Mouse (Mus musculus) CH12.LX (cell line): ENCODE measurements at regions not wholly inside any gene's neighbourhood (a gene's known extent, or its start where the extent isn't known, plus 50 kb on each side); places are given as distances from the start of the nearest gene placed in this dataset.

Experiments used
- DNase-seq: peaks from one replicate; pipeline ENCODE4 v3.0.0-alpha.2; 2013; ENCODE audit errors: extremely low read depth
- H3K27ac ChIP-seq: 2 replicates; pipeline ENCODE4 v1.5.1; 2012; ENCODE audit warnings: low read depth, mild to moderate bottlenecking, control low read depth, moderate library complexity; ENCODE audit not compliant: insufficient read depth
- H3K27me3 ChIP-seq: replicated peaks from 2 replicates; pipeline ENCODE3; 2012; ENCODE audit warnings: inconsistent platforms
- H3K36me3 ChIP-seq, 2 experiments: replicated peaks in 1 of 2; 2 replicates each; pipeline versions ENCODE3 to v1.6.1; 2012; ENCODE audit warnings: inconsistent platforms in 1 of 2, low read length in 1 of 2, mild to moderate bottlenecking in 1 of 2, mixed read lengths in 1 of 2, moderate library complexity in 1 of 2; ENCODE audit not compliant: control insufficient read depth in 1 of 2, insufficient read depth in 1 of 2
- H3K4me1 ChIP-seq, 2 experiments: 2 replicates each; pipeline ENCODE4 v1.6.1; 2012; ENCODE audit warnings: inconsistent platforms in 1 of 2, moderate library complexity in 1 of 2; ENCODE audit not compliant: insufficient read depth in 2 of 2, control insufficient read depth in 1 of 2
- H3K4me2 ChIP-seq: 2 replicates; pipeline ENCODE4 v1.6.1; 2012; ENCODE audit warnings: low read depth, mild to moderate bottlenecking, control low read depth; ENCODE audit not compliant: poor library complexity, insufficient read depth, severe bottlenecking
- H3K4me3 ChIP-seq, 3 experiments: fragments of 150-350 bp in 1 of 3; sonication (generic) in 1 of 3; replicated peaks in 1 of 3; 2 replicates each; pipeline versions ENCODE3 to v1.5.1; 2011 to 2012; ENCODE audit warnings: low read depth in 2 of 3, low read length in 2 of 3, mild to moderate bottlenecking in 2 of 3, moderate library complexity in 2 of 3, control low read depth in 1 of 3, improper control_type of control experiment in 1 of 3, inconsistent platforms in 1 of 3, mixed read lengths in 1 of 3; ENCODE audit not compliant: poor library complexity in 1 of 3
- H3K79me2 ChIP-seq: replicated peaks from 2 replicates; pipeline ENCODE4 v1.6.1; 2012; ENCODE audit warnings: mild to moderate bottlenecking, moderate library complexity; ENCODE audit not compliant: control insufficient read depth, poor library complexity, insufficient read depth, severe bottlenecking; ENCODE audit errors: extremely low read depth
- H3K9ac ChIP-seq: 2 replicates; pipeline ENCODE4 v1.6.1; 2012; ENCODE audit warnings: low read depth, mild to moderate bottlenecking, control low read depth, moderate library complexity; ENCODE audit not compliant: insufficient read depth
- H3K9me3 ChIP-seq: replicated peaks from 2 replicates; pipeline ENCODE3; 2012; ENCODE audit warnings: low read length, inconsistent platforms, mixed read lengths
- CHD1 ChIP-seq: IDR thresholded peaks from 2 replicates; pipeline ENCODE4 v1.6.1; 2012; ENCODE audit warnings: low read depth, low read length, improper control_type of control experiment, inconsistent platforms
- CHD2 ChIP-seq: IDR thresholded peaks from 2 replicates; pipeline ENCODE4 v1.6.1; 2011; ENCODE audit warnings: low read length, improper control_type of control experiment
- ELF1 ChIP-seq: IDR thresholded peaks from 2 replicates; pipeline ENCODE4 v1.6.1; 2014; ENCODE audit warnings: low read depth, mild to moderate bottlenecking, inconsistent platforms, low read length, improper control_type of control experiment
- EP300 ChIP-seq: IDR thresholded peaks from 2 replicates; pipeline ENCODE4 v1.6.1; 2011; ENCODE audit warnings: low read length, improper control_type of control experiment
- ETS1 ChIP-seq: conservative IDR thresholded peaks from 2 replicates; pipeline ENCODE4 v1.6.1; 2012; ENCODE audit warnings: low read depth, mild to moderate bottlenecking, inconsistent platforms, low read length, improper control_type of control experiment, moderate library complexity
- GABPA ChIP-seq: IDR thresholded peaks from 2 replicates; pipeline ENCODE4 v1.6.1; 2012; ENCODE audit warnings: low read depth, low read length, improper control_type of control experiment, inconsistent platforms; ENCODE audit not compliant: insufficient replicate concordance
- IRF4 ChIP-seq: IDR thresholded peaks from 2 replicates; pipeline ENCODE4 v1.6.1; 2014; ENCODE audit warnings: low read depth, mild to moderate bottlenecking, inconsistent platforms, low read length, improper control_type of control experiment
- KAT2A ChIP-seq: IDR thresholded peaks from 2 replicates; pipeline ENCODE4 v1.6.1; 2012; ENCODE audit warnings: low read length, improper control_type of control experiment, inconsistent platforms; ENCODE audit not compliant: insufficient replicate concordance
- MAFK ChIP-seq: IDR thresholded peaks from 2 replicates; pipeline ENCODE4 v1.6.1; 2011; ENCODE audit warnings: low read length, improper control_type of control experiment; ENCODE audit not compliant: insufficient replicate concordance
- MAZ ChIP-seq: IDR thresholded peaks from 2 replicates; pipeline ENCODE4 v1.6.1; 2012; ENCODE audit warnings: low read depth, mild to moderate bottlenecking, inconsistent platforms, low read length, improper control_type of control experiment, moderate library complexity
- MEF2A ChIP-seq: IDR thresholded peaks from 2 replicates; pipeline ENCODE4 v1.6.1; 2014; ENCODE audit warnings: low read depth, mild to moderate bottlenecking, inconsistent platforms, low read length, improper control_type of control experiment, borderline replicate concordance
- MXI1 ChIP-seq: IDR thresholded peaks from 2 replicates; pipeline ENCODE4 v1.6.1; 2011; ENCODE audit warnings: mild to moderate bottlenecking, low read depth, low read length, improper control_type of control experiment
- MYC ChIP-seq: IDR thresholded peaks from 2 replicates; pipeline ENCODE4 v1.6.1; 2011; ENCODE audit warnings: low read depth, mild to moderate bottlenecking, improper control_type of control experiment, low read length
- NELFE ChIP-seq: IDR thresholded peaks from 2 replicates; pipeline ENCODE4 v1.6.1; 2011; ENCODE audit warnings: low read depth, low read length, improper control_type of control experiment
- NRF1 ChIP-seq: IDR thresholded peaks from 2 replicates; pipeline ENCODE4 v1.6.1; 2014; ENCODE audit warnings: low read depth, mild to moderate bottlenecking, inconsistent platforms, low read length, improper control_type of control experiment, moderate library complexity
- PAX5 ChIP-seq: IDR thresholded peaks from 2 replicates; pipeline ENCODE4 v1.6.1; 2012; ENCODE audit warnings: low read length, inconsistent platforms, mixed read lengths
- POLR2A ChIP-seq: IDR thresholded peaks from 2 replicates; pipeline ENCODE4 v1.6.1; 2011; ENCODE audit warnings: low read depth, mild to moderate bottlenecking, improper control_type of control experiment, low read length
- POLR2AphosphoS2 ChIP-seq: IDR thresholded peaks from 2 replicates; pipeline ENCODE4 v1.6.1; 2011; ENCODE audit warnings: low read depth, low read length, improper control_type of control experiment
- RAD21 ChIP-seq: IDR thresholded peaks from 2 replicates; pipeline ENCODE4 v1.6.1; 2011; ENCODE audit warnings: low read depth, mild to moderate bottlenecking, low read length, improper control_type of control experiment, moderate library complexity
- SIN3A ChIP-seq: IDR thresholded peaks from 2 replicates; pipeline ENCODE4 v1.6.1; 2012; ENCODE audit warnings: low read length, improper control_type of control experiment, inconsistent platforms
- SMC3 ChIP-seq: IDR thresholded peaks from 2 replicates; pipeline ENCODE4 v1.6.1; 2011; ENCODE audit warnings: low read depth, low read length, improper control_type of control experiment
- TBP ChIP-seq: conservative IDR thresholded peaks from 2 replicates; pipeline ENCODE4 v1.6.1; 2011; ENCODE audit warnings: low read depth, low read length, improper control_type of control experiment
- UBTF ChIP-seq: IDR thresholded peaks from 2 replicates; pipeline ENCODE4 v1.6.1; 2012; ENCODE audit warnings: low read depth, mild to moderate bottlenecking, inconsistent platforms, low read length, improper control_type of control experiment, moderate library complexity
- ZC3H11A ChIP-seq: IDR thresholded peaks from 2 replicates; pipeline ENCODE4 v1.6.1; 2012; ENCODE audit warnings: low read depth, mild to moderate bottlenecking, inconsistent platforms, low read length, improper control_type of control experiment
- ZKSCAN1 ChIP-seq: IDR thresholded peaks from 2 replicates; pipeline ENCODE4 v1.6.1; 2012; ENCODE audit warnings: low read depth, inconsistent platforms, low read length, improper control_type of control experiment, borderline replicate concordance
- dilution Hi-C: fragments of 300-500 bp; cut with MboI; formaldehyde crosslinking; loops from 2 replicates; pipeline ENCODE4 v1.14.3; 2020; ENCODE audit warnings: low sequenced_read_pairs; ENCODE audit not compliant: extremely low pct_unique_long_range_greater_than_20kb, extremely low pct_ligation_motif_present
- in situ Hi-C: fragments of 300-500 bp; cut with MboI; formaldehyde crosslinking; loops from 3 replicates; pipeline ENCODE4 v1.14.3; 2019; ENCODE audit warnings: low sequenced_read_pairs, low pct_ligation_motif_present, low pct_unique_long_range_greater_than_20kb, mixed read lengths

DNA sequence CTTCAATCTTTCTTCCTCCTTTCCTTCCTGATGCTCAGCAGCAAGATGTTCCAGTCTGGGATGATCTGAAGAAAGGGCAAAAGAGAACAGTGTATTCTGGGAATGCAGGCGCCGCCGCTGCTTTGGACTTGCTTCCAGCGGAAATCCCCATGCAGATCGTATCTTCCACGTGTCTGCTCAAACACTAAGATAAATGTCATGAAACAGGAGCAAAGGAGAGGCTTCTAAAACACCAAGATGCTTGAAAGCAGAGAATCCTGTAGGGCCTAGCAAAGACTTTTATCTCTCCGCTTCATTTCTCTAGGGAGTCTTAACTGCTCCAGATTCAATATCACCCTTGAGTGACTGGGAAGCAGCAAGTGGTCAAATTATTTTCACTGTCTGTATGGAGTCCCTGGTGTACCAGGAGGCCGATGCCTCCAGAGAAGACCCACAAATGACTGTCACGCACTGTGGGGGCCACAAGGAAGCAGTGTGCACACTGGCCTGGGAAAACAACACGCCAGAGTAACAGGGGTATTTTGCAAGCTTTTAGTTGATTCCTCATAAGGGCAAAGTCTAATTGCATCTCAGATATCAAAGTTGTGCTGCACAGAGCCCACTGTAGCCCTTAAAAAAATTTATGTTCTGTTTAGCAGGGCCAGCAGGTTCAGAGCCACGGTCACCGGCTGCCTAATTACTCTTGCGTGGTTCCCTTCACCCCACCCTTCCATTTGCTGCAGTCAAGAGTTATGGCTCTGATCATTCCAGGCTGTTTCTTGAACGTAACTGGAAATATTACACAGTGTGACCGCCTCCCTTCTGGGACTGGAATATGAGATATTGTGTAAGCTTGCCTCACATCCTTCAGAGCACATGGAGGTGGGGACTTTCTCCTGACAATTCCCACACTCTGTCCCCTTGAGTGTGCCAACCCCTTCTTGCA, 161.7 kb downstream of the Gm10260 start:
- no peak overlapping the region for H3K27ac ChIP-seq
- no peak overlapping the region for H3K9ac ChIP-seq
- H3K4me2 ChIP-seq = no peak overlapping the region
- in situ Hi-C loops (no loop called here), dilution Hi-C loops (no loop called here)
- no peak for DNase-seq
- H3K79me2 ChIP-seq = no peaks in the 10 kb centered on the region
- no peaks in the 10 kb centered on the region for H3K27me3 ChIP-seq
- no peaks in the 10 kb centered on the region for H3K4me1 ChIP-seq
- TF ChIP-seq ZC3H11A = no peak
- no peak for TF ChIP-seq MAZ
- TF ChIP-seq ETS1 = no peak
- no peak for TF ChIP-seq IRF4
- no peak for TF ChIP-seq UBTF
- no peak for TF ChIP-seq POLR2AphosphoS2
- TF ChIP-seq RAD21 = no peak
- no peak for TF ChIP-seq PAX5
- TF ChIP-seq CHD1 = no peak
- TF ChIP-seq POLR2A = no peak
- no peak for TF ChIP-seq NRF1
- TF ChIP-seq GABPA = no peak
- H3K4me3 ChIP-seq = no peak overlapping the region
- no peaks in the 10 kb centered on the region for H3K36me3 ChIP-seq
- H3K9me3 ChIP-seq = peaks cover 50% of the 10 kb centered on the region

DNA sequence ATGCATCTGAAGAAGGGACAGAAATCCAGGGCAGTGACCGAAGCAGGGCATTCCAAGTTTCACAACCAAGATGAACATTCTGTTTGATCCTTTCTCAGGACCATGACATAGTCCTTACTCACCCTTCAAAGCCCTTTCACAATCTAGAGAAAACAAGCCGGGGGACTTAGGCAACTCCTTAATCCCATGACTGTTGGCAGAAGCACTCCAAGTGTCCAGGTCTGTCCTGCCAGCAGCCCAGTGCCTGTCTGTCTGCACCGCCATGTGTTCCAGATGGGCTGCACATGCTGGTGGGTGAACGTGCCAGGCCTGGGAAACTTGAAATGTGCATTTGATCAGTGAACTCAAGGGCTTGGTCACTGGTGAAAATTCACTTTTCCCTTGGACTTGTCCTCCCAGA, 165.6 kb downstream of the Gm10260 start:
- no peak overlapping the region for H3K27ac ChIP-seq
- in situ Hi-C loops (no loop called here), dilution Hi-C loops (no loop called here)
- no peak for TF ChIP-seq SIN3A
- TF ChIP-seq CHD1 = no peak
- TF ChIP-seq MYC = no peak
- no peak for TF ChIP-seq EP300
- no peak for TF ChIP-seq POLR2AphosphoS2
- TF ChIP-seq ELF1 = no peak
- no peak for TF ChIP-seq CHD2
- TF ChIP-seq SMC3 = no peak
- no peak for TF ChIP-seq NELFE
- no peak for TF ChIP-seq MXI1
- no peak for TF ChIP-seq MAFK
- no peak for TF ChIP-seq MEF2A
- TF ChIP-seq KAT2A = no peak
- no peak for TF ChIP-seq NRF1
- no peak for TF ChIP-seq TBP
- no peak for TF ChIP-seq POLR2A
- TF ChIP-seq IRF4 = no peak
- TF ChIP-seq ZKSCAN1 = no peak
- TF ChIP-seq PAX5 = no peak
- no peak for TF ChIP-seq RAD21
- DNase-seq = no peak
- no peaks in the 10 kb centered on the region for H3K27me3 ChIP-seq
- no peaks in the 10 kb centered on the region for H3K36me3 ChIP-seq
- H3K79me2 ChIP-seq = no peaks in the 10 kb centered on the region
- no peak overlapping the region for H3K4me2 ChIP-seq
- H3K9me3 ChIP-seq = peaks cover 49% of the 10 kb centered on the region
- H3K4me3 ChIP-seq = no peak overlapping the region
- H3K9ac ChIP-seq = no peak overlapping the region
- H3K4me1 ChIP-seq = no peaks in the 10 kb centered on the region
